Mouse (Mus musculus) yolk sac, embryonic 10.5 days (tissue): ENCODE measurements around the gene Pgf.
"Not testable (repeated sequence)": the region's sequence is repeated elsewhere in the genome, so short reads cannot be mapped to it uniquely, and the experiment has no call there.

ENCODE experiments used
- DNase-seq: peaks from one replicate; pipeline ENCODE4 v3.0.0-alpha.2; 2017; ENCODE audit warnings: low spot score

Gene Pgf

DNA sequence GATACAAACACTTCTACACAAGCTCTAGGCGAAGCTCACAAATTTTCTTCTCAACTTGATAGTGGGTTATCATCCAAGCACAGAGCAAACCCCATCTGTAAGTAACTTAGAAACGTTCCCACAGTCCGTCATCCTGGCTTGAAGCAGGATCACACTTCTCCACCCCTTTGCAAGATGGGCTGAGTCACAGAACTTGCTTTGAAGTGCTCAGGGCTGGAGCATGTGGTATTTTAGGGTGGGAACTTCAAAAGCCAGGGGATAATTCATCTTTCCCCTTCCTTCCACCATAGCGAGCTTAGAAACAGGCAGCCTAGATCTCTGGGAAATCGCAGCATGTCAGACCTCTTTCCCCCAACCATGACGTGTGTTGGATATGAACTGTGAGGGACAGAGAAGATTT, 21.3 kb downstream of the Pgf start:
- DNase-seq = no peak

DNA sequence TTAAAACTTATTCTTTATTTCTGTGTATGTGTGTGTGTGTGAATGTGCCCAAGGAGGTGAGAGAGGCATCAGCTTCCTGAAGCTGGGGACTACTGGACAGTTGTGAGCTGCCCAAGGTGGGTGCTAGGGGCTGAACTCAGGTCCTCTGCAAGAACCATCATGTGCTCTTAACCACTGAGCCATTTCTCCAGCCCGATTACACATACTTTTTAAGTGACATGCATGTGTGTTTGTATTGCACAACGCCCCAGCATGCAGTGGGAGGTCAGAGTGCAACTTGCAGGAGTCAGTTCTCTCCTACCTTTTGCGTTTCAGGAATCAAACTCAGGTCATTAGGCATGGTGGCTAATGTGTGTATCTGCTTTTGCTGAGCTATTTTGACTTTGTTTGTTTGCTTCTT, 24.6 kb downstream of the Pgf start:
- peak; percentile 73 for DNase-seq

DNA sequence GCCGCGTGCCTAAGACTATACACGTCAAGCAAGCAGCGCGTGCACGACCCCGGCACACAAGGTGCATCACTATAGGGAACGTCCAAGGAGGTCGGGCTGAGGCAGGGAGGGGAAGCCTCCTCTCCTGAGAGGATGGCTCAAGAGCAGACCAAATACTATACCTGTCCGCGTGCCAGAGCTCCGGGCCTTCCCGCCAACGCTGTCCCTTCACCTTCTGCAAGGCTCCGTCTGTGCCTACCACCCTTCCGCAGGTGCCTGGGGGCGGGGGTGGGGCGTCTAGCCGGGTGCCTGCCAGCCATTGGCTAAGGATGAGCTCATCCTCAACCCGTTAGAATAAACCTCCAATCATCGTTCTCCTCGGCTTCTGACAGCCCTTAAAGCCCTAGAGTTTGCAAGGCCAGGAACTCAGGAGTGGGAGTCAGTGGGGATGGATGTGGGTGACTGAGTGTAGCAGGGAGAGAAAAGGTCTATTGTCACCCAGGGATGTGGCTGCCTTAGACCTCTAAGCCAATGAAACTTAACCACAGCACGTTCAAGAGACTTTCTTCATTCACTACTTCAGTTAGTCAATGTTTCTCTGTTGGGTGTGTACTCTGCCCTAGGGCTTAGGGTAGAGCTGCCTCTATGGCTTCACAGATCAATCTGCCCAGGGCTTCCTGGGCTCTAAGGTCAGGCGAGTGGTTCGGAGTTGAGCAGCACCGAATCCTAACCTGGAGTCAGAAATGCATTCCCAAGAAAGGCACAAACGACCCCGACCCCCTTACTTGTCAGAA, 26.4 kb downstream of the Pgf start, which contains the start of gene Rps6kl1:
TSS of gene Rps6kl1 (minus strand) at position 263 of the 773 bp plus-strand sequence.
- peak; percentile 75 for DNase-seq

DNA sequence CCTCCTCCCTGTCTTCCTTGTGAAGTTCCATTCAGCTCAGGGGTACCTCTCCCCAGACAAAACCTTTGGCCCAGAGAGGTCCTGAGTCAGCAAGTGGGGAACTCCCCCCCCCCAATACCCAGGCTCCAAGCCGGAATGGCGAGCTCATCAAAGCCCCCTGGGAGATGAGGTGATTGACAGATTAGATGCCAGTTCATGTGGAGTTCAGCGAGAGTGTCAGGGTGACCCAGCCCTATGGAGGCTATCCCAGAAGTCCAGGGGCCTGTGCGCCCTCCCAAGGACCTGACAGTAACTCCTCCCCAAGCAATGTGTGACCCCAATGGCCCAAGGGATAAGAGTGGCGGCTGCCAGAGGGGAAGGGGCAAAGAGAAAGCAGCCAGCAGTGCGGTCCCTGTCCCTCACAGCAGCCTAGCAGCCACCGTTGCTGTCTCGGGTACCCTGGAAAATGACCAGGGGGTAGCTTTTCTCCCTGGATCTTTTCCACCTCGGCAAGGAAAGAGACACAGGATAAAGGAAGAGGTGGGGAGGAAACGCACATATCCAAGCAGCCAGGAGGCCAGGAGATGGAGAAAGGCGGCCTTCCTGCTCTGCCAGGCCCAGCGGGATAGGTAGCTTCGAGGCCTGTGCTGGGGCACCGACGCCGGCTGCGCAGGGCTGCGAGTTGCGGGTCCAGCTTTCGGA, 27.1 kb downstream of the Pgf start:
- no peak for DNase-seq

DNA sequence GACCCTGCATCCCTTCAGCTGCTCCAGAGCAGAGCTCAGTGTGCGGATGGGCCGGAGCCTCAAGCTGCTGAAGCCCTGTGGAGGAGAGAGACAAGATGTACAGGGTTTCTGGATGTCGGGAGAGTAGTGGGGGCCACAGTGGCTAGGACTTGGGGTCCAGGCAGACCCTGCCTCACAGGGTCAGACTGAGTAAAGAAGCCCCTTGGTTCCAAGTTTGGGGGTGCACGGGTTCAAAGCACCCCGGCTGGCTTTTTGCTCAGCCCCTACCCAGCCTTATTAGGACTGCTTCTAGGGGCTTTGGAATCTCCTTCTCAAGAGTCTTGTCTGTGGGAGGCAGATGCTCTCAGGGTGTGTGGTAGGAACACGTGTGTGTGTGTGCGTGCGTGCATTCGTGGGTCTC, 30.7 kb downstream of the Pgf start:
- DNase-seq = no peak

DNA sequence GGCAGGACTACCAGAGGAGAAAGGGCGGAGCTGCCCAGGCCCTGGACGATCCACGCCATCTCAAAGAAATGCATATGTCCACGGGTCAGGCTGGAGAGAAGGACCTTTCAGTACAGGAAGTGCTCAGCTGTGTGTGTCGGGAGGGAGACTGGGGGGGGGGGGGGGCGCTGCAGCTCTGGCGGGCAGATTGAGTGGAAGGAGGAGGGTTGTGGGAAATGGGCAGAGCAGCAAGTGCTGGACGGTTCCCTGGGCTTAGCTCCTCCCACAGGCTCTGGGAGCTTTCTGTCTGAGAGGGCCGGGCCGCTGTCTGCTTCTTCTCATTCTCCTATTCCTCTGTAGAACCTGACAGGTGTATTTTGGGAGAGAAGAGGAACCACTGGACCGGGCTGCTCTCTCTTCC, 31.2 kb downstream of the Pgf start:
- no peak for DNase-seq

DNA sequence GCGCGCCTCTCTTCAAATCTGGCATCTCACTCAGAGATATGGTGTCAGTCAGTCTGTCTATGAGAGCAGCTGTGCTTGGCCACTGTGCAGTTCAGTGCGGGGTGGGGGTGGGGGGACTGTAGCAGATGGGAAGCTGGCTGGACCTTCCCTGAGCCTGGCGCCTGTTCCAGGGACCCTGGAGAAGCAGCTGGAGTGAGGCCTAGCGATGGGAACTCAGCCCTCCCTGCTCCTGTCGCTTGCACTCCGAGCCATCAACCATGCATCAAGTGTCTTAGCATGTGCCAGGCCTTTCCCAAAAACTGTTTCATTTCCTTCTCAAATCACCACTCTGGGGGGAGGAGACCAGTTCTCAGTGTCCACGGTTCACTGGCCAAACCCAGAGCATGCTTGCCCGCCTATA, 32.0 kb downstream of the Pgf start:
- no peak for DNase-seq

DNA sequence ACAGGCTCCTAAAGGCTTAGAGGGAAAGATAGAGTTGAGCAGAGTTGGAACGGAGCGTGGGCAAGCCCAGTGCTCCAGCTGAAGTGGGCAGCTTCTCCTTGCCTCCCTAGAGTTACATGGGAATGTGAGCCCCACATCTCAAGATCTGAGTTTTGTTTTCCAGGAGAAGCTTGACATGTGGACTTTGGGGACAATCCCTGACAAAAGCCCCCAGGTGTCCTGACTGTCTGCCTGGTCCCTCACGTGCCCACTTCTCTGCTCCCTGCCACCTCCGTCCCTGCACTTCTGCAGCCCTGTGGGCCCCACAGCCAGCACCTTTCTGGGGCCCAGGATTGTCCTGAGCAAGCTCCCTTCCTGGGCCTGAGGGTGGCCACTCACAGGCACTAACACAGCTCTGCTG, 32.8 kb downstream of the Pgf start:
- DNase-seq = no peak

DNA sequence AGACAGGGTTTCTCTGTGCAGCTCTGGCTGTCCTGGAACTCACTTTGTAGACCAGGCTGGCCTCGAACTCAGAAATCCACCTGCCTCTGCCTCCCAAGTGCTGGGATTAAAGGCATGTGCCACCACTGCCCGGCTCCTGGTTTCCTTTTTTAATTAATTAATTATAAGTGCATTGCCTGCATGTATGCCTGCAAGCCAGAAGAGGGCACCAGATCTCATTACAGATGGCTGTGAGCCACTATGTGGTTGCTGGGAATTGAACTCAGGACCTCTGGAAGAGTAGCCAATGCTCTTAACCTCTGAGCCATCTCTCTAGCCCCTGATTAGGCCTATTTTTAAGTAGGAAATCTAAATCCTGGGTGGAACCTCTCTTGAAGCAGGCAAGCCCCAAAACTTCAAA, 33.3 kb downstream of the Pgf start:
- not testable (repeated sequence) for DNase-seq

DNA sequence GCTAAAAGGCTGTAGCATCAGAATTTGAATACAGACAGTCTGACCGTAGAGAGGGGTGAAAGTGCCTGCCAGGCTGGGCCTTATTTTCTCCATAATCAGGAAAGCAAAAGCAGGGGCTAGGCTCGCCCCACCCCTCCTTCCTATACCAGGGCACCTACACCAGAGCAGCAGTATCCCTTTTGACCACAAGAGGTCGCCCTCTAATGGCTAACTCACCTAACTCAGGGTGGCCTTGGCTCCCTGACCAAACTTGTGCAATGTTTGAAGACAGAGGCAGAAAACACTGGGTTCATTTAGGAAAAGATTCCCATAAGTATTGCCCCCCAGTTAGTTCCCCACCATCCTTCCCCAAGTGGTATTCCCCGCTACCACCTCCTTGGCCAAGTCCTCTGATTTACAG, 34.8 kb downstream of the Pgf start:
- DNase-seq = peak; percentile 61

DNA sequence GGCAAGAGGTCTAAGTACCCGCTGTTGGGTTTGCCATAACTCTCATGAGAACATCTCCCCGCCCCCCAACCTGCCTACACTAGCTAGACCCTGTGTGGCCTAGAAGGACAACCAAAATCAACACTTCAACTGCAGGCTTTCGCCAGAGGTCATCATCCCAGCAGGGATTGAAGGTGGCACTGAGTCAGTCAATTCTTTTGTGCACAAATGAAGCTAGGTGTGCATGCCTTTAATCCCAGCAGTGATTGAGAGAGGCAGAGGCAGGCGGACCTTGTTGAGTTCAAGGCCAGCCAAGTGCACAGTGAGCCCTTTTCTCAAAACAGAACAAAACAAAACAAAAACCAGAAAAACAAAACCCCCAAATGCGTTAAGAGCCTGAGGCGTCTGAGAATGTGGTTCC, 36.5 kb downstream of the Pgf start:
- no peak for DNase-seq

DNA sequence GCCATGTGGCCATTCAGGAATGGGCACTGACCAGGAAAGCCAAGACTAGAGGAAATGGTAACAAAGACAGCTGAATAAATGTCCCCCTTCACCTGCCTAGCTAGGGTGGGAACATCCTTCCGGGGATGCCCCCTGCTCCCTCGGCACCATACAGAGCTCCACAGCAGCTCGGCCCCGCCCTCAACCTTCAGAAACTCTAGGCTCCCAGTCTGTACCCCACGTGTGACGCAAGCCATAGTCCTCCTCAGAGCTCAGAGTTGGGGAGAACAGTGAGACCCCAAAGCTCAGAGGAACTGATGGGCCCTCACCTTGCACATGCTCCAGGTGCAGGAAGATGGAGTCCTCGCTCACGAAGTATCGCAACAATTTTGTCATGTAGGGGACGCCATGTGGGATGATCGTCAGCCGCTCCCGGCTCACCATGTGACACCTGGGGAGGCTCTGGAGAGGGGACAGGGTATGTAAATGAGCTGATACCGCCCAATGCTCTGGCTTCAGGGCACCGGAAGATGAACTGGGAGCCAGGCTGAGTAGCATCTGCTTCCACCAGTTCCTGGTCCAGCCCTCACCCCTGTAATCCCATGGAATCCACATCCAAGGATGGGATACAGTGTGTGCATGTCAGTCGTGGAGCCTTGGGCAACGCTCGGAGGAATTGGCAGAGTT, 37.4 kb downstream of the Pgf start:
- no peak for DNase-seq

DNA sequence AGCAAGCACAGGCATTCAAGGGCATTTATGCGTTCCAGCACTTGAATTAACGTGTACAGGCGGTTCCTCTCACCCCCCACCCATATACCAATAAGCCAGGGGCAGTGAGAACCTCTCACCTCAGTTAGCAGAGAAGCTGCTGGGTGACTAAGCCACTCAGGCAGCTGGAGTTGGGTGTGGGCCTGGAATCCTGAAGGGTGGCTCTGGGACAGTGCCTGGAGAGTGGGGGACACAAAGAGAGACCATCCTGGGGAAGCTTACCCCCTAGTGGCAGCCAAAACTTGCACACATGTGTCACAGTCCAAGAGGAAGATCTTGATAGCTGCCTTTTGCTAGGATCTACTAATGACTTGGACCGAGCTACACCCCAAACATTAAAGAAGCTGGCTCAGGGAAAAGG, 41.0 kb downstream of the Pgf start:
- no peak for DNase-seq

DNA sequence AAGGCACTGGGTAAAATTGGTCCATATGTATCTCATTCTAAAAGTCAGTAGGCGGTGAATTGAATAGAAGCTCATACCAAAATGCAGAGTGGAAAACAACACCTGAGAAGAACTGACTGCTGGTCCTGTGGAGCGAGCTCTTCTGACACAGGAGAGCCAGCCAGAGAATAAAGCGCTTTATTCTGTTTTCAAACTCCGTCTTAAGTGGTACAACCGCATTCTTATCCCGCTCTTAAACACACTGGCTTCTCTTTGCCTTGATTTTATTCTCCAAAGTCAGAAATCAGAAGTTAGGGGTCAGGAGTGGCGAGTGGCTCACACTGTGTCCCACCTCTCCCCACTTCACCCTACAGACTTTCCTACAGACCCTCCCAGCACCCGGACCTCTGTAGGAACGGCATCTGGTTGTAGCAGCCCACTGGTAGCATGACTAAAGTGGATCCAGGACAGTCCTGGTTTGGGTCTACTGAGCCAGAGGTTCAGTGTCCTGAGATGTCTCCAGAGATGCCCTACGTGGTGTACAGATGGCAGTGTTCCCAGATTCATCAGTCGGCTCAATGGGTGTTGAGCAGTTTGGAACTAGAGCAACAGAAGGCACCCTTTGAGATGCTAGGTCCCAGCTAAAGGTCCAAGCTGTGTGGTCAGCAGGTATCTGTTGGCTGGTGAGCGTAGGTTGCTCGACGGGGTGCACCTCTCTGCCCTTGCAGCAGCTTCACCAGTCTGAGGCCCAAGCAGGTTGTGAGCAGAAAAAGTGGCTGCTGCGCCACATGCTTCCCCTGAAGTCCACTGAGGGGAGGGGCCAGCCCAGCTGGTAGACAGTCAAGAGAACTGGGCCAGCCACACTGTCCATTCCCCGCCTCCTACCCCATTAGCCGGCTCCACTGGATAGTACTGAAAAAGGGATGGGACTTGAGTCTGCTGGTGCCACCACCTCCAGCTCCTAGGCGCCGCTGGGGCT, 41.8 kb downstream of the Pgf start:
- no peak for DNase-seq

DNA sequence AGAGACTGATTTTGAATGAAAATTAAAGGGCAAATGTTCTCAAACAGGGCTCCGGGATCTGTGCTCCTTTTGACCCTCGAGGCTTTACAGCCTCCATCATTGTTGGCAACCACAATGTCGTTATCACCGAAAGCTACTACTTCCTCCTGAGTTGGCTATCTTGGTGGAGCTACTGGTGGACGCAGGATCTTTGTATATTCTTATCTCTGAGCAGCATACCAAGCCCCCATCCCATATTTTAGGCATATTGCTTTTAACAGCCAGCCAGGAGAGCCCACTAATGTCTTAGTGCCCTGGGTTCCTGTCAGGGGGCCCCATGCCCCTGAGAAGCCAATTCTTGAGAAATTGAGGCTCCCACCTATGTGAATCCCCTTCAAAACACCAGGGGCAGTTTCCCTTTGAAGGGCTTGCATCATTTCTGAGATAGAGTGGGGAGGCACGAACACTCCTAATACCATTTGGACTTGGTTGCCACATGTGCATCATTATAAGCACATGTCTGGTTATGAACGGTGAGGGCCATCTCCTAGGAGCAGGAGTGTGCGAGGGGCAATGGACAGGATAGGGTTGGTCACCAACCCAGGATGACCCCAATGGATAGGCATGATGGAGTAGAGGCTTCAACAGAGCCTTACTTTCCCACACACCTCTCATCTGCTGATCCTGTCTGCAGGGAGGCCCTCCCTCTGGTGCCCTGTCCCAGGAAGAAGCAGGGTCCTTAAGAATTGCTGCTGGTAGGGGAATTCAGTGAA, 43.4 kb downstream of the Pgf start:
- DNase-seq = no peak

DNA sequence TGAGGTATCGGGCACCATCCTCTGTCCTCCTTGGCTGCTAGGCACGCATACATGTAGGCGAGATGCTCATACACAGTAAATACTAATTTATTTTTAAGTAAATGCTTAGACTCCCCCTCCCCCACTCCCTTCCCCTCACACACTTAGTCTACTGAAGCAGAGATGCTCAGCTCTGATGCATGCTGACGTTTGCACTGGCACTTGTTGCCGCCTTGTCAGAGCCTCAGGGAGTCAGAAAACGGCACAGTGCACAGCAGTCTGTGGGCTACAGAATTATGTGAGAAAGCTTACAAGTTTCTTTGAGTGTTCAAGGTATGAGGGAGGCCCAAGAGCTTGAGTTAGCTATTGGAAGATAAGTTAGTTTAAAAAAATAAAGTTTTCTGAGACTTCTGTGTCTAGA, 46.2 kb downstream of the Pgf start:
- no peak for DNase-seq

DNA sequence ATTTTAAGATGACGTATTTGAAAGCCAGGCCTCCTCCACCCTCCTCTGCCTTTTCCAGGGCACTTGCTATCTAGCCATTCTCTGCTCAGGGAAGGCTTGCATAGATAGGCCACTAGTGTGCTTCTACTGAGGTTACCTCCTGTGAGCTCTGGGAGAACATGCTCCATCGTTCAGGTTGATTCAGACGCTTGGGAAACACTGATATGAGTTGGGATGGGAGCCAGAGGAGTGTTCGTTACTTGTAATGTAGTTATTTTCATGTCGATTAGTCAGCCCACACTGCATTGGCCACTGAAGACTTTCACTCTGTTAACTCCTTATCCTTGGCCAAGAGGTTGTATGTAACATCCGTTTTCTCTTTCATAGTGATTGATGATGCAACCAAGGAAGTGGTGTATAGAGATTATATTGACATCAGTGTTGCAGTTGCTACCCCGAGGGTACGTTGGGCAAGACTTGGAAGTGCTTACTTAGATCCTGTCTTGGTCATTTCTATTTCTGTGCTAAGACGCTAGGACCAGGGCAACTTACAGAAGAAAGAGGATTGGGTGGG, 48.1 kb downstream of the Pgf start:
- no peak for DNase-seq

DNA sequence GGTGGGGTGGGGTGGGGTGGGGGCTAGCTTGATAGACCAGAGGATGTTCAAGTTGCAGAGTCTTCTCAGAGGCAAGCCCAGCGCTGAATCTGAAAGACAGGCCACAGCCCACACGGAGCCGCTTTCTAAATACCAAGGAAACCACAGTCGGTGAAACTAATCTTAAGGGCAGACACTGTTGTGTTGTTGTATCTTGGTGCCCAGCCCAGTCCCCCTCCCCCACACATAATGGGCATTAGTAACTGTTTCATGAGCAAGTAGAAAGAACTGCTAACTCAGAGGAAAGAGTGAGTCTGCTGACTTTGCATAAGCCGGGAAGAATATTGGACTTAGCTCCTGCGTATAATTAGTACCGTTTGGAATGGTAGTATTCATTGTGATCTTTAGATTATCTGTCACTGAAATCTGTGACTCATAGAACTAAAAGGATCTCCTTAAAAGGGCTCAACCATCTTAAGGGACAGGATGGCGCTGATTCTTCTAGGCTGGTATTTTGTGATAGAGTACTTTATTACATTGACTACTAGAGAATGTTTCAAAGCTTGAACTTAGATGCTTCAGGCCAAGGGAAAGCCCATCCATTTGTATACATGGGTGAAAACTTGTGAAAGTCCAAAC, 50.5 kb downstream of the Pgf start:
- DNase-seq = no peak

DNA sequence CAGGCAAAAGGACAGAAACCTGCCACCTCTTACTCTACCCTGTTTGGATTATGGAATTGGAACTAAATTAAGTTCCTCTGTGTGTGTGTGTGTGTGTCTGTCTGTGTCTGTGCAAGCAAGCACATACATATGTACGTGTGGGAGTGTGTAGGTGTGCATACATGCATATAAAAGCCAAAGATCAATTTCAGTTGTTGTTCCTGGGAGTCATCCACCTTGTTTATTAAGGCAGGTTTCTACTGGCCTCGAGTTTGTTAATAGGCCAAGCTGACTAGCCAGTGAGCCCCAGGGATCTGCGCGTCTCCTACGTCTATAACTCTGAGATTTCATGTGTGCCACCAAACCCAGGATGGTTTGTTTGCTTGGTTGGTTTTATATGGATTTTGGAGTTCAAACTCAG, 52.8 kb downstream of the Pgf start:
- no peak for DNase-seq

DNA sequence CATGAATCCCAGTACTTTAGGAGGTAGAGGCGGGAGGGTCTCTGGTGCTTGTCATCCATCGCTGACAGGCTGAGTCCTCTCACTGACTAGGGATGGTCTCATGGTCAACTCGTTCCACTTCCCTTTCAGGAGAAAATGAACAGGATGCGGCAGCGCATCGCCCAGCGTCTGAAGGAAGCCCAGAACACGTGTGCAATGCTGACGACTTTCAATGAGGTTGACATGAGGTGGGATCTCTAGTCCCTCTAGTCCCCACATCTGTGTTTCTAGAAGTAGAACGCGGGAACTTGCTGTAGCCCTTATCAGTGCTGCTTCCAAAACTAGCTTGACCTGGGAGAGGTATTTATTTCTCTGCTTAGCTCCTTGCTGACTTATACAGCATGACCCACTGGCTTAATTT, 53.9 kb downstream of the Pgf start:
- no peak for DNase-seq

DNA sequence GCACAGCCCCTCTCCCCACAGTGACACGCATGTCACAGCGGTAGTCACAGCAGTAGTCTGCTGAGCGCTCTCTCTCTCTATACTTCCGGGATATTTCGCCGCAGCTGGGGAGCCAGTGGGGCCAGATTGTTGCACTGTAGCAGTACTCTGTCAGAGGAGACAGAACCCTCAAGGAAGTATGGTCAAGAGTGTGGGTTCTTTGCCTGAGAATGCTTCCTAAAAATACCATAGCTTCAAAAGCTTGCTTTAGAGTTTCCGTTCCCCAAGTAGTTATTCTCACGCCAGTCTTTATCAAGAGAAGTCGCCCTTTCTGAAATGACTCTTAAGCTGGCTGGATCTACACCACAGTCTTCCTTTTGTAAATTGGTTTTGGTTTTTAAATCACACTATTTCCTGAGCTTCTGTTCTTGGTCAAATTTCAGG, 54.5 kb downstream of the Pgf start:
- DNase-seq = no peak
